Mouse (Mus musculus): Measurements from ENCODE around the gene Tmem242. TPM values are rescaled to one million over a fixed set of nuclear protein-coding genes. Genes with fewer than 3 reads are reported as not detected.

Gene Tmem242
- total RNA-seq, 2 experiments from 2014 or later, result 84.3 to 92.8 TPM

- no peak for DNase-seq (ENCODE audit: low spot score in 2 of 2)
- intact Hi-C loops (cut with DNase I), result no loop called here
These were observed 51.7 kb downstream of the Tmem242 start for GRCm38 (mm10) chr17:5388351-5388750.

GRCm38 (mm10) chr17:5386885-5387545 lies 53.0 kb downstream of the Tmem242 start:
- DNase-seq (ENCODE audit: low spot score in 2 of 2), result no peak
- intact Hi-C loops (cut with DNase I), result no loop called here

- intact Hi-C loops (cut with DNase I), result no loop called here
- no peak for DNase-seq (ENCODE audit: low spot score in 2 of 2)
These were observed 54.4 kb downstream of the Tmem242 start for GRCm38 (mm10) chr17:5385694-5386093.

GRCm38 (mm10) chr17:5377930-5378310 lies 62.1 kb downstream of the Tmem242 start:
- intact Hi-C loops (cut with DNase I), result no loop called here

GRCm38 (mm10) chr17:5377151-5377929 lies 62.7 kb downstream of the Tmem242 start:
- DNase-seq (ENCODE audit: low spot score in 2 of 2), result peak; percentile 34 to 82
- intact Hi-C loops (cut with DNase I), result no loop called here

More at GRCm38 (mm10) chr17:5377930-5378310, 62.1 kb downstream of the Tmem242 start:
- no peak for DNase-seq (ENCODE audit: low spot score in 2 of 2)

GRCm38 (mm10) chr17:5372951-5373350 lies 67.1 kb downstream of the Tmem242 start:
- no peak for DNase-seq (ENCODE audit: low spot score in 2 of 2)
- intact Hi-C loops (cut with DNase I), result no loop called here

GRCm38 (mm10) chr17:5371521-5371920 lies 68.5 kb downstream of the Tmem242 start:
- peak in 1 of 2 experiments; percentile 70 for DNase-seq (ENCODE audit: low spot score in 2 of 2)
- intact Hi-C loops (cut with DNase I), result no loop called here

- no peak for DNase-seq (ENCODE audit: low spot score in 2 of 2)
- intact Hi-C loops (cut with DNase I), result no loop called here
These were observed 69.0 kb downstream of the Tmem242 start for GRCm38 (mm10) chr17:5371032-5371431.

- DNase-seq (ENCODE audit: low spot score in 2 of 2), result no peak
- intact Hi-C loops (cut with DNase I), result no loop called here
These were observed 74.1 kb downstream of the Tmem242 start for GRCm38 (mm10) chr17:5365992-5366398.

Small RNA genes within 50 kb of the gene (microRNA-seq; reads per million reads assigned to microRNA genes)
- 0 reads per million in 2 experiments for gene Gm22475

Other genes starting within 250 kb of the Tmem242 start
- gene Ldhal6b, start 21.5 kb downstream of the Tmem242 start, total RNA-seq (2021), result 1 to 10 TPM; 1.1 to 1.2 TPM
- 10 to 100 TPM; 51.3 to 53.2 TPM for gene Zdhhc14, start 52.3 kb upstream of the Tmem242 start, total RNA-seq (2021)